Mouse (Mus musculus): ENCODE measurements at regions not wholly inside any gene's neighbourhood (a gene's known extent, or its start where the extent isn't known, plus 50 kb on each side); places are given as distances from the start of the nearest gene placed in this dataset.

DNA sequence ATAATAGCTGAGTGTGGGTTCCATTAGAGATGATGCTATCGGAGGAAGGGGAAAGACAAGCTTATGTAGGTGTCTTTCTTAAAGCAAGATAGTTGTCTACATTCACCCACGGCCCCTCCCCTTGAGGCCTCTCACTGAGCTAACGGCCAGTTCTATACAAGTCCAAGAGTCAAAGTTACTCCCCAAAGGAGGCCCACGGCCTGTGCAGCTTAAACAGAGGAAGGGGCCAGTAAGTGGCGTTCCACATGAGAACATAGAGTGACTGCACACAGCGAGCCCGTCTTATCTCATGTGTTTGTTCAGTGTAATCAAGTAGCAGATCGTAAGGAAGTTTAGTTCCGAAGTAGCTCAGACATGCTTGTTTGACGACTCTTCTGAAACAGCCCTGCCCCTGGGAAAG lies 153.0 kb upstream of the Nfe2l3 start:
- no peak for DNase-seq (ENCODE audit: low spot score)

DNA sequence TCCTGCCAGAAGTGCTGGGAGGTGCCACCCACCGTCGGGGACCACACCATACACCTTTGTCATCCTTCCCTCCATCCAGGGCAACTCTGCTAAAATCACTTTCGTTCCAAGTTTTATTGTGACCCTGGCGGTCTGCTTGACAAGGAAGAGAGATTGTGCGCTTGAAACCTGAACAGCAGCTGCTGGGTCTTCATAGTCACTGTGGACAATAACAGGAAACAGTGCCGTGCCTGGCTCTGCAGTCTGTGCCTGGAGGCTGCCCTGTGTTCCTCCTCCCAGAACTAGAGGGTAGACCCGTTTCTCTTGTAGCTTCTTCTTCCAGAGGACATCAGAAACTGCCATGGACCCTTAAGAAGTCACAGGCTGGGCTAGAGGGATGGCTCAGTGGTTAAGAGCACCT lies 152.2 kb upstream of the Nfe2l3 start:
- DNase-seq (ENCODE audit: low spot score), result no peak

DNA sequence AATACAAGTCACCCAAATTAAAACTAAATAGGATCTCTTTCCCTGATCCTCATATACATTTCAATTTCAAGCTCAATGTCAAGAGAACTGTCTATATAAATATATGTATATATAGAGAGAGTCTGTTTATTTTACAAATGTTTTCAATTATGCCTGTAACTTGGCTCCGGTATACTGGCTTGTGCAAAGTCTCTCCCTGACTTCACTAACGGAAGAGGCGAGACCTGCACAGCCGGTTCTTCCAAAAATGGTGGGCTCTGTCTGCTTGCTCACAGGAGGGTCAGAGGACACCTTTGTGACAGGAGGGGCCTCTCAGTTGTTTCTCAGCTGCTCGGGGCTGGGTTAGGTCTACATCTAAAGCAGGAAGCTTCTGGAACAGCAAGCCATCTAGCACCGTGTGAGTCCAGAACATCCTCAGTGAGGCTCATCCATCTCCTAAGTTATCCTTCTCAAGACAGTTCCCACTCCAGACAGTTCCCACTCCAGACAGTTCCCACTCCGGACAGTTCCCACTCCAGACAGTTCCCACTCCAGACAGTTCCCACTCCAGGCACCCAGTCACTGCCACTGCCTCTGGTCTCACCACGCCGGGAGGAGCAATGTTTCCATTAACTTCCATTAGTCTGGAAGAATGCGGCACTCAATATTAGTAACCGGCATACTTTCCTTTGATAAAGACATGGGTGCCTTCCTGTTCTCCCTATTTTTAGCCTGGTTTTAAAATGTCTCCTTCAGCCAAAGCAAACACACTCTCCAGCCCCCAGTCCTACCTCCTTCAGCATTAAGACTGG lies 148.4 kb upstream of the Nfe2l3 start:
- DNase-seq (ENCODE audit: low spot score), result no peak

DNA sequence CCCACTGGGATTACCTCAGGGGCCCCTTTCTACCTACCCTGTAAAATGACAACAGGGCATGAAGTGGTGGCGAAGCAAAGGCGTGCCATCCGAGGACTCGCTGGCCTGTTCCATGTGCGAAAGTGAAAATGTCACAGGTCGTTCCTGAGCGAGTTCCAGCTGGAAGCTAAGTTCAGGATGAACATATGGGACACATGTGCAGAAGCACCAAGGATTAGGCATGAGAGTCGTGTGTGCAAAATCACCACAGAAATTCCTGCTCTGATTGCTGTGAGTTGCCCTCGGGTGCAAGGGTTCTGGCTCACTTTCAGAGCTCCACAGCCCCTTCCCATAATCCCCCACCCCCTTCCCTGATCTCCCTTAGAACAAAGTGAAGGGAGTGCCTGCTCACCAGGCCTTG lies 147.6 kb upstream of the Nfe2l3 start:
- no peak for DNase-seq (ENCODE audit: low spot score)

DNA sequence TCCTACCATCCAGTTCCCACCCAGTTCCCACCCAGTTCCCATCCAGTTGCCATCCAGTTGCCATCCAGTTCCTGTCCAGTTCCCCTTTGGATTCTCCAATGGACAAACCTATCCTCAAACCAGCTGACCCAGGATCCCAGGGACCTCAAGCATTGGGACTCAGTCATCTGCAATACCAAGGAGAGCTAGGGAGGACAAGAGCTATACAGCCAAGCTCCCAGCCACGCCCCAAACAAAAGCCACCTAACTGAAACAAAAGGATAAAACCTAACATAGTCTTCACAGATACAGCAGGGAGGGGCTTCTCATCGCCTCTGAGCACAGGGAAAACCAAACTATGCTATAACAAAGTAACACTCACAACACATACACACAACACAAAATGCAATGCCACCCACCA lies 145.6 kb upstream of the Nfe2l3 start:
- DNase-seq (ENCODE audit: low spot score), result no peak

DNA sequence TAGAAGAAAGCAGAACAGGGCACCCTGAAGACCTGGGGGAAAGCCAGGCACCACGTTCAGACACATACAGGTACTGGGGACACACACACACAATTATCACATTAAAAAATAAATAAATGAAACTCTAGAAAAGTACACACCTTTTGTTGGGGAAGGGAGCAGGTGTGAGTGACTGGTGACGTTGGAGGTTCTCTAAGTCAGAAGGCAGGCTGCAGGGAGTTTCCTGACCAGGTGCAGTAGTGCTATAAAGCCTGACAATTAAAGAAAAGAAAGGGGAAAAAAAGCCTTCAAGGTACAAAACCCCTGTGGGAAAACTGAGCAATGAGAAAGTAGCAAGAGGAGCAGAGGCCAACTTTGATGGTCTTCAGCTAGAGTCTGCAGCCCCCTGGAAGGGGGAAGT lies 145.1 kb upstream of the Nfe2l3 start:
- DNase-seq (ENCODE audit: low spot score), result no peak

DNA sequence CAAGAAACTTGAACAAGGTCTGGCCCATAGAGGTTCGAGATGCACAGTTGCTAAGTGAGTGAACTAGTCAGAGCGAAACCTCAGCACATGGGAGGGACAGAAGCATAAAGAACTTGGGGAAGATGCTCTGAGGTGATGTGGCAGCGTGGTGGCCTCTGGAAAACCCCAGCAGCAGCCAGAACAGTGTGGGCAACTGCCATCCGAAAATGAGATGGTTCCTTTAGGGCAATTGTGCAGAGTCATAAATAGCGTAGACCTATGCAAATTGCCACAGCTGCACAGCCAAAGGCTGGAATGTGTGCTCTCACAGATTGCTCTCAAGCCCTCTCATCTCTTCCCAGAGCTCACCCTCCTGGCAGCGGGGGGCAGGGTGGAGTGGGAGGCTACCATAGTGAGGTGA lies 144.7 kb upstream of the Nfe2l3 start:
- DNase-seq (ENCODE audit: low spot score), result no peak

DNA sequence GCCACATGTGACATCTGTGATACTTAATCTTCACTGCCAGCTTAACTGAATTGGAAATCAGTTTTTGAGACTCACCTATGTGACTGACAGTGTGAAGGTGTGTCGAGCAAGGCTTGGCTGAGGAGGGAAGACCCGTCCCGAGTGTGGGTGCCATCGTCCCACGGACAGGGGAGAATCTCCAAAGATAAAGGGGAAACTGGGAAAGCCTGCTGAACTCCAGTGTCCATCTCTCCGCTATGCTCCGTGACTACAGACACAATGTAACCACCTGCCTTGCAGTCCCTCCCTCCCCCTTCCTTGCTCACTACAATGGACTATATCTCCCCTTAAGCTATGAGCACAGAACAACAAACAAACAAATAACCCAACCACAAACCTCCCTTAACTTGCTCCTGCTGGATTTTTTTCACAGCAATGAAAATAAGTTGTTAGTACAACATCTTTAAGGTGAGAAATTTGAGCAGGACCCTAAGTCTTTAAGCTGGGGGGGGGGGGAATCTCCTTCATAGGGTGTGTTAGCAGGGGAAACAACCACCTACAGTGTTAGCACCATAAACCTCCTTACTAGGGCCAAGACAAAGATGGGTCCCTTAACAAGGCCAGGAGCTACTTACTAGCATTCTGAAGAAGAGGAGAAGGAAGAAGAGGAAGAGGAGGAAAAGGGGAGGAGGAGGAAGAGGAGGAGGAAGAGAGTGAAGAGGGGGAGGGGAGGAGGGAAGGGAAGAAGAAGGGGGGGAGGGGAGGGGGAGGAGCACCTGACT lies 144.0 kb upstream of the Nfe2l3 start:
- no peak for DNase-seq (ENCODE audit: low spot score)

DNA sequence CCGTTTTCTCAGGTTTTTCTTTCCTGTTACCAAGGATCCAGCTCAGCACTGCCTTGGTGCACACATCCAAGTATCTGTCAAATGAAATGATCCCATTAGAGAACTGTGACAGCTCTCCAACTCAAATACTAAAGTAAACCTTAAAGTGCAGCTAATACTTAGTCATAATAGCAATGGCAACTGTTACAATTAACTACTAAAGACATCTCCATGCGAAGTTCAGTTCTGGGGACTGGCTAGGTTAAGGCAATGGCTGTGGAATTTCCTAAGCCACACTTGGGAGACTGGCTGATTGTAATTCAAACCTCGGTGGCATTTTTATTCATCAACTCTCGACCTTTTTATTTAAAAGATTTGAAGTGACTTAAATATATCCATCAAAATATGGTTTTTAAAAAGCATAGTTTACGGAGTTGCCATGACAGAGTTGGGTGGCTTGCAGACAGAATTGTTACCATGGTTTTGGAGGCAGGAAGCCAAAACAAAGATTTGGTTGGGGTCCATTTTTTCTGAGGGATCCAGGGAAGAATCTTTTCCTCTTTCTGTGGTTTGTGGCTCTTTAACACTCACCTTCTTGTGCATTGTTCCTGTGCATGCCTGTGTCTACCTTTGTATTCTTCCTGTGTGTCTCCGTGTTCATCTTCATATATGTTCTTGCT lies 143.3 kb upstream of the Nfe2l3 start:
- no peak for DNase-seq (ENCODE audit: low spot score)

DNA sequence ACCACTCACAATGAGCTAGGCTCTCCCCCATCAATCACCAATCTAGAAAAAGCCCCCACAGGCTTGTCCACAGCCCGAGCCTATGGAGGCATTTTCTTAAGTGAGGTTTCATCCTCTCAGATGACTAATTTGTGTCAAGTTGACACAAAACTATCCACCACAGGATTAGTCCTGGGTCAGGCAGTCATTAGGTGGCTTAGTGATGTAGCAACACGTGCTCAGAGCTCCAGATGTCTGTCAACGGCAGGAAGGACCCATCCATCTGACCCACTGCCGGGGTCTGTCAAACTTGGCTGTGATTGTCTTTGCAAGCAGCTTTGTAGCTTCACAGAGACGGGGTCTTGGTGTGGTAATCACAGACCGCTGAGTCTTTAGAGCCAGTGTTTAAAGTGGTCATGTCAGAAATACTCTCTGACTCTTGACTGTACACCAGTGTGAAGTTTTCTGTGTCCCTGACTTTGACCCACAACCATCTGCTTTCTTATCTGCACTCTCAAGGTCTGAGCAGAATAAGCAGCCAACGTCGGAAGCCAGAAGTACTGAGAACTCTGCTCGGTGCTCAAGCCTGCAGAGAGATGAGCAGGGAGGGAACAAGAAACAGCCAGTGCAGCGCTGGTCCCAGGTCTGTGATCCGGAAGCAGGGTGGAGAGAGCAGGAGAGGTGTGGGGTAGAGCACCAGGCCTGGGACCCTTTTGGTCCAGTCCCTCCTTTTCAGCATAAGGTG lies 131.6 kb upstream of the Nfe2l3 start:
- DNase-seq (ENCODE audit: low spot score), result no peak

DNA sequence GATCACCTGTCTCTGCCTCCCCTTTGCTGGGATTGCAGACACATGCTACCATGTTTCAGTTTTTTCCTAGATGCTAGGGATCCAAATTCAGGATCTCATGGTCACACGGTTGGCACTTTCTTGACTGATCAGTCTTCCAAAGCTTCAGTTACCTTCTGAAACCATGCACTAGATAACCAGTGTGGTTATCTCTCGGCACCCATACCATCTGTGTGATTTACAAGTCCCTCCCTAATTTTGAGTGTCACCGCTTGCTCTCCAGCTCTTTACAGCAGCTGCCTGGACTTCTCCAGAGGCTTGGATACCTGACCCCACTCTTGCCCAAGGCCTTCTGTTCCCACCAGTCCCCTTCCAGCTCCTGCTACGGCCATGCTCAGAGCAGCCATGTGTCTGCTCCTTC lies 130.6 kb upstream of the Nfe2l3 start:
- DNase-seq (ENCODE audit: low spot score), result no peak

DNA sequence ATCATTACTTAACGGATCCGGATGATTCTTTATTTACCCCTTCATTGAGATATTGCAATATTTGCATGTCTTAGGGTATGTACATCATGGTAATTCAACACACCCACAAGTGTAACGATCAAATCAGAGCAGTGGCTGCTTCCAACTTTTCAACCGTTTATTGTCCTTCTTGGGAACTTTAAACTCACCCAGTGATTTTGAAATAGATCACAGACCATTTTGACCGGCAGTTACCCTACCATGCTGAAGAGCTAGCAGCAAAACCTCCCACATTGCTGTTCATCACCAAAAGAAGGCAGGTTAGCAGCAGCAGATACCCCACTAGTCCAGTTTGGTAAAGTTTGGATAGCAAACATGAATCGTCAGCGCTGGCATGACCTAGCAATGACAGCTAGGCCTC lies 130.2 kb upstream of the Nfe2l3 start:
- no peak for DNase-seq (ENCODE audit: low spot score)

DNA sequence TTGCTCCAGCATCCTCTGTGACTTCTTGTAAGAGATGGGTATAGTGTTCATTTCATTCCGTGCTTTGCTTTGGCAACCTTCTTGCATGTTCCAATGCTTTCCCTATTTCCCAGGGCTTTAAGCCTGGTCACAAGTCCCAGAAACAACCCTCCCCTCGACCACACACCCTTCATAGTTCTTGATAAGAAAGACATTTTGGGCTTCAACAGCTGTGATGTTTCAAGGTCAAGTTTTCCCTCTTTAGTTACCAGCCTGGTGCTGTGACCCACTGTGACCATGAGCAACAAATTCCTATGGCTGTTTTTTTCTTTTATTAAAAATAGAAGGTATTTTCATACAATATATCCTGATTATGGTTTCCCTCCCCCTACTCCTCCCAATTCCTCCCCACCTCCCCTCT lies 114.1 kb upstream of the Nfe2l3 start:
- no peak for DNase-seq (ENCODE audit: low spot score)

DNA sequence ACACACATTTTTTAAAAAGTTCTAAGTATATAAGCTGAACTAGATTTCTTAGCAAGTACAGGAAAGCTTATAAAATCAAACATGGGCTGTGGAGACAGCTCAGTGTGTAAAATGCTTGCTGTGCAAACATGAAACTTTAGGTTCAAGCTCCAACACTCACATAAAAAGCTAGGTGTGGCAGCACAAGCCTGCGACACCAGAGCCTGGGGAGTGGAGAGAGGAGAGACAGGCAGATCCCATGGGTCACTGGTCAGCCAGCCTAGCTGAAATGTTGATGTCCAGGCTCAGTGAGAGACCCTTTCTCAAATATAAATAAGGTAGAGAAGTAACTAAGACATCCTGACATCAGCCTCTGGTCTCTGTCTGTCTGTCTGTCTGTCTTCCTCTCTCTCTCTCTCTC lies 112.5 kb upstream of the Nfe2l3 start:
- no peak for DNase-seq (ENCODE audit: low spot score)

DNA sequence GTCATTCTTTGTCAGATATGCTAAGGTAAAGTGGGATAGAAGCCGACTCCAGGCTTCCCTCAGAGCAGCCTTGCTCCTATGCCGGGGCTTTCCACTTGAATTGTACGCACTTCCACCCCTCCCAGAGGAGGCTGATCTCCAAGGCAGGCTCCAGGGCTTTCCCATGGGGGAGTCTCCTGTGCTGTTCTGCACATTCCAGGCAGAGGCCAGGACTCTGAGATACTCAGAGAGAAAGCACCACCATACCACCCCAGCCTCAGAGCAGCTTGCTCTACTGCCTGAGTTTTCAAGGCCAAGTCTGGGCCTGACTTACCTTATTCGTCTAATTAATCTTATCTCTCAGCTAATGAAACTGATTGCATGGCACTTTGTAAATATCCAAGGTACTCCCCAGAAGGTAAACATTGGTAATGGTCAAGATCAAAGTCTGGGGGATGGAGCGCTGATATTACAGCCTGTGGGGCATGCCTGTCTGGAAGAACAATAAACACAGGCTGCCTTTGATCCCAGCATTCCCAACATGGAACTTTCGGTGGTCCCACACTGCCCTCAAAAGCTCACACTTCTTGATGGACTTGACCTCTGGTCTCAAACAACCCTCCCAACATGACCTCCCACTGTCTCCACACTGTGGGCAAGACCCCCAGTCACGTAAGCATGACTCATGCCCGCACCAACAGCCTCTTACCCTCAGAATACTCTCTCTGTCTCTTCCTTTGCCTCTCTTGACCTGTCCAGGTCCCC lies 111.6 kb upstream of the Nfe2l3 start:
- DNase-seq (ENCODE audit: low spot score), result no peak

DNA sequence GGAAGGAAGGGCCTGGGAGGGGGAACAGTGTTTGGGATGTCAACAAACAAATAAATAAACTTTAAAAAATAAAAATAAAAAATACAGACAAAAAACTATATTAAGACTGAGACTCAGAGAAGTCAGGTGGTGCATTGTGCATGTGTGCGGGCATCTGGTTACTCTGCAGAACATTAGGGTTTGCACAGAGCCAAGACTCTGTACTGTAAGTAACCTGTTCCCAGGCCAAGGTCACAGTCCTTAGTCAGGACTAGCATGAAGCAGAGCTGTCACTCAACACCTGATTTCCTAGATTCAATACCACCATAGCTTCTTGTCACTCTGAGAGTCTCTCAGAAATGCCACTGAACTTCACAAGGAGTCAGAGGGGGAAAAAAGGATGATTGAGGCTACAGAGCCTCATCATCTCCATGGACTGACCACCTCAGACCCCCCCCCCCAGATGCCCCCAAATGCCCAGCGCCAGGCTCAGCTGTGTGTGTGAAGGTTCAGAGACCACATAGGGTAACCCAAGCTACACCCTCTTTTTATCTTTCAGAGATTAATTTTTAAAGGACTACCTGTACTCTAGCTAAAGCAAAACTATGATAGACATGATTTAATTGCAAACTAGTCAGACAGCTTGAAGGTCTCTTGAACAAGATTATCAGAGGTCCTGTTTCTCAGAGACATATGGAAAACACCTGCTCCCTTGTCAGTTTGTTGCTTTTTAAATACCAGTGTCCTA lies 106.2 kb upstream of the Nfe2l3 start:
- DNase-seq (ENCODE audit: low spot score), result no peak

DNA sequence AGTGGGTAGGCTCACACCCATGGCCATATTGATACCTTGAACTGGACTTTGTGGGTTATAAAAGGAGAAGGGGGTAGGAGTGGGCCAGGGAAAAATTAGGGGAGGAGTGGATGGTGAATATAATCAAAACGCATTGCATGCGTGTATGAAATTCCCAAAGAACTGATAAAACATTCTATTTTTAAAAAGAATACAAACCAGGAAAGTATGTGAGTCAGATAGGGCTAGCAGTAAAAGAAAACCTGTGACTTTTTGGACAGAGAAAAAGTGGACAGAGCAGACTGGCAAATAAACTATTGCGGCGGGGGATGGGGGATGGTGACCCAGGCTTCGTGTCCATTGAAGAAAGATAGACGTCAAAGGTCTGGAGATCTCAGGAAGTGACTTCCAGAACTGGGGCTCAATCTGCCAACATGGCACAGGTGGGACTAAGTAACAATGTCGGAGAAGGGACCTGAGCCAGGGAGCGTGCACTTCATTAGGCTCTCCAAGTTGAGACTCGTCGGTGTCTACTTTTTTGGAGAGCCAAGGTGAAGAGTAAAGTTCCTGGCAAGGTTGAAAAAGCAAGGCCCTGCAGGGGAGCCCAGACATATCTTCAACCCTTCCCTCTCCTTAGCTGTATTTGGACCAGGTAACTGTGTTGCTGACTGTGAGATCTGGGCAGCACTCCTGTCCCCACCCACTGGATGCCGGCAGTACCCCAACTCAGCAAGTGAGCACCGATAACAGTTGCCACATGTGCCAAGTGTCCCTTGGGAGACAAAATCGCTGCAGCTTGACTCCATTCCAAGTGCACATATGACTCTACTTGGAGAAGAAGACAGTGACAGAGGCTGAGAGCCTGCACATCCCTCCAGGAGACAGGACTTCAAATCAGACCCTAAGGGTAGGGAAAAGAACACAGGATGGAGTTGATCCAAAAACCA lies 103.1 kb upstream of the Nfe2l3 start:
- no peak for DNase-seq (ENCODE audit: low spot score)

DNA sequence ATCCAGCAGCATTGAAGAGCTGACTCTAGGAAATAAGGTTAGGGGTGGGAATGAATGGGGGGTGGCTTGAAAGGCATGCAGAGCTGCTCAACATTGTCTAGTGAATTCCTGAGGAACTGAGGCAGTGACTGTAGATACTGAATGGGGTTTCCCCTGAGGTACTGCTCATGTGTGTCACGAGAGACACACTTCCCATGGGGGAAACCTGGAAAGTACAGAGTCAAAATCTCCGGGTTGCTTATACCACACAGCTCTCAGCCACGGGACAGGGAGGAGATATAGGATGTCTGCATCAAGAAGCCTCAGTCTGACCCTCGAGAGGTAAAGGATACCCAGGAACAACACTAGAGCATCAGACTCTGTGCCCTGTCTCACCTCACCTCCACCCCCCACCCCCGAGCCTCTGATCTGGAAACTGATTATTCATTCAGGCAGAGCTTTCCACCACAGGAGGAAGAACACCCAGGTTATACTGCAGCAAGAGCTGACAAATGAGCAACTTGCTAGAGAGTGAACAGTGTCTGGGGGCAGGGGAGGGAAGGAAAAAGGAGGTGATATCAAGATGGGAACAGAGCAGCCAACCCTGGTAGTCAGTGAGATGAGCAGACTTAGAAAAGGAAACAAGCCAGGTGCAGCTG lies 102.3 kb upstream of the Nfe2l3 start:
- DNase-seq (ENCODE audit: low spot score), result no peak

DNA sequence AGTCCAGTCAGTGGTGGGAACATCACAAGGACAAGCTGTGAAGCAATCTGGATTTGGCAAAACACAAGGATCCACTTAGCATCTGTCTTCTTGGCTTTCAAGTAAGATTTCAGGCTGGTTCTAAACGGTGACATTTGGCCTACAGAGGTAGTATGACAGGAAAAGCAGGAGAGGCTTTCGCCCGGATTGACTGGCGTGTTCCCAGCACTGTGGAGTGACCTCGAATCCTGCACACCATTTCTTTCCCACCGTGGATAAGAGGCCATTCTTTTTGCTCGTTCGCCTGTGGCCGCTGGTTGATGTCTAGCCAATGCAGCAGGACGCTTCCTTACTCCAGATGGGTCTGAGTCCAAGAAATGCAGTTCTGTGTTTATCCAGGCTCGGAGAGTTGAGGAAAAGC lies 99.6 kb upstream of the Nfe2l3 start:
- no peak for DNase-seq (ENCODE audit: low spot score)
